Mouse (Mus musculus) ES-Bruce4 (cell line): ENCODE measurements around the gene Acot7. TPM values are rescaled to one million over a fixed set of nuclear protein-coding genes. Genes with fewer than 3 reads are reported as not detected.
A peak's percentile ranks its signal among the peaks of the same experiment; 100 is the strongest.

Source experiments
- H3K27ac ChIP-seq: 2 replicates; pipeline ENCODE4 v1.5.1; 2012; ENCODE audit warnings: low read length, inconsistent platforms; ENCODE audit not compliant: insufficient read depth
- H3K27me3 ChIP-seq: 2 replicates; pipeline ENCODE4 v1.6.1; 2012; ENCODE audit warnings: mild to moderate bottlenecking, low read length, inconsistent platforms; ENCODE audit not compliant: control insufficient read depth, poor library complexity, insufficient read depth, severe bottlenecking
- H3K36me3 ChIP-seq: 2 replicates; pipeline ENCODE4 v1.6.1; 2012; ENCODE audit warnings: inconsistent platforms, mild to moderate bottlenecking, low read length, moderate library complexity; ENCODE audit not compliant: control insufficient read depth, poor library complexity, insufficient read depth, severe bottlenecking
- H3K4me1 ChIP-seq: one replicate; pipeline ENCODE4 v1.8.1; 2011; ENCODE audit warnings: low read length; ENCODE audit not compliant: control insufficient read depth, insufficient read depth
- H3K4me3 ChIP-seq: 2 replicates; pipeline ENCODE4 v1.5.1; 2011; ENCODE audit warnings: low read depth, mild to moderate bottlenecking, low read length
- H3K9ac ChIP-seq: 2 replicates; pipeline ENCODE4 v1.6.1; 2012; ENCODE audit warnings: low read depth, mild to moderate bottlenecking, inconsistent platforms; ENCODE audit not compliant: poor library complexity, severe bottlenecking
- H3K9me3 ChIP-seq: replicated peaks from 2 replicates; pipeline ENCODE4 v1.6.1; 2012; ENCODE audit warnings: mild to moderate bottlenecking, low read length, inconsistent platforms; ENCODE audit not compliant: control insufficient read depth, poor library complexity, insufficient read depth, severe bottlenecking
- CTCF ChIP-seq: IDR thresholded peaks from one replicate; pipeline ENCODE4 v1.8.1; 2011; ENCODE audit warnings: low read depth, low read length
- EP300 ChIP-seq: IDR thresholded peaks from 2 replicates; pipeline ENCODE4 v1.6.1; 2011; ENCODE audit warnings: low read depth, low read length; ENCODE audit not compliant: insufficient read depth
- POLR2A ChIP-seq: IDR thresholded peaks from one replicate; pipeline ENCODE4 v1.8.1; 2011; ENCODE audit warnings: low read length; ENCODE audit not compliant: insufficient read depth
- polyA plus RNA-seq: library from polyadenylated mRNA; stranded (reverse); fragments of >200 nt; gene quantifications from 2 replicates; pipeline ENCODE4 v1.2.4, GENCODE M21; 2011; ENCODE audit warnings: low read depth; ENCODE audit not compliant: missing spikeins, insufficient read depth, insufficient read length

The Acot7 gene
- polyA plus RNA-seq, 1 experiment: 49.5 TPM

GRCm38 (mm10) chr4:152192569-152192968, 14.6 kb downstream of the Acot7 start:
- Histone ChIP-seq H3K4me3 (no peak overlapping the region), H3K4me1 (peaks cover 12% of the 10 kb centered on the region), H3K27ac (no peak overlapping the region), H3K9me3 (no peaks in the 10 kb centered on the region), H3K9ac (no peak overlapping the region), H3K36me3 (no peaks in the 10 kb centered on the region), H3K27me3 (no peaks in the 10 kb centered on the region)
- TF ChIP-seq EP300: no peak

GRCm38 (mm10) chr4:152194476-152195175, 16.7 kb downstream of the Acot7 start:
- H3K9ac ChIP-seq: no peak overlapping the region
- H3K9me3 ChIP-seq: no peaks in the 10 kb centered on the region
- H3K4me3 ChIP-seq: no peak overlapping the region
- H3K4me1 ChIP-seq: peaks cover 12% of the 10 kb centered on the region
- H3K36me3 ChIP-seq: no peaks in the 10 kb centered on the region
- peak overlapping the region; percentile 86 for H3K27ac ChIP-seq
- no peaks in the 10 kb centered on the region for H3K27me3 ChIP-seq
- TF ChIP-seq POLR2A (no peak), CTCF (no peak), EP300 (0 out of 2 replicates have a peak, but pooled peaks have one; percentile 14)

- TF ChIP-seq CTCF (no peak), EP300 (no peak), POLR2A (no peak)
- H3K36me3 ChIP-seq: no peaks in the 10 kb centered on the region
- no peak overlapping the region for H3K4me3 ChIP-seq
Observed at GRCm38 (mm10) chr4:152196276-152196675, 18.3 kb downstream of the Acot7 start.

GRCm38 (mm10) chr4:152197545-152197944, 19.6 kb downstream of the Acot7 start:
- H3K4me1 ChIP-seq: peaks cover 7% of the 10 kb centered on the region
- TF ChIP-seq EP300 (no peak), CTCF (no peak), POLR2A (no peak)
- no peak overlapping the region for H3K4me3 ChIP-seq
- H3K27ac ChIP-seq: no peak overlapping the region
- no peaks in the 10 kb centered on the region for H3K9me3 ChIP-seq
- H3K27me3 ChIP-seq: no peaks in the 10 kb centered on the region
- H3K36me3 ChIP-seq: no peaks in the 10 kb centered on the region
- no peak overlapping the region for H3K9ac ChIP-seq

More at GRCm38 (mm10) chr4:152196276-152196675, 18.3 kb downstream of the Acot7 start:
- Histone ChIP-seq H3K4me1 (peaks cover 7% of the 10 kb centered on the region), H3K27ac (no peak overlapping the region), H3K9ac (no peak overlapping the region), H3K9me3 (no peaks in the 10 kb centered on the region), H3K27me3 (no peaks in the 10 kb centered on the region)

- no peak overlapping the region for H3K9ac ChIP-seq
- H3K4me1 ChIP-seq: peaks cover 3% of the 10 kb centered on the region
- H3K4me3 ChIP-seq: no peak overlapping the region
- no peak overlapping the region for H3K27ac ChIP-seq
- no peaks in the 10 kb centered on the region for H3K9me3 ChIP-seq
- TF ChIP-seq POLR2A (no peak), EP300 (no peak), CTCF (no peak)
- H3K27me3 ChIP-seq: no peaks in the 10 kb centered on the region
- no peaks in the 10 kb centered on the region for H3K36me3 ChIP-seq
Observed at GRCm38 (mm10) chr4:152199617-152200016, 21.7 kb downstream of the Acot7 start.

GRCm38 (mm10) chr4:152201492-152201891, 23.6 kb downstream of the Acot7 start:
- H3K27ac ChIP-seq: no peak overlapping the region

More at GRCm38 (mm10) chr4:152201492-152201891, 23.6 kb downstream of the Acot7 start:
- H3K36me3 ChIP-seq: no peaks in the 10 kb centered on the region
- TF ChIP-seq POLR2A (no peak), CTCF (no peak), EP300 (no peak)
- no peaks in the 10 kb centered on the region for H3K4me1 ChIP-seq
- H3K27me3 ChIP-seq: no peaks in the 10 kb centered on the region
- no peaks in the 10 kb centered on the region for H3K9me3 ChIP-seq
- no peak overlapping the region for H3K4me3 ChIP-seq
- no peak overlapping the region for H3K9ac ChIP-seq
